Mouse (Mus musculus): ENCODE results near the gene Hist1h2bg. TPM values are rescaled to one million over a fixed set of nuclear protein-coding genes. Genes with fewer than 3 reads are reported as not detected.
A peak's percentile ranks its signal among the peaks of the same experiment; 100 is the strongest.
"Not testable (repeated sequence)": the region's sequence is repeated elsewhere in the genome, so short reads cannot be mapped to it uniquely, and the experiment has no call there.

Gene Hist1h2bg
- polyA plus RNA-seq, 1 experiment: 68.0 TPM

DNA sequence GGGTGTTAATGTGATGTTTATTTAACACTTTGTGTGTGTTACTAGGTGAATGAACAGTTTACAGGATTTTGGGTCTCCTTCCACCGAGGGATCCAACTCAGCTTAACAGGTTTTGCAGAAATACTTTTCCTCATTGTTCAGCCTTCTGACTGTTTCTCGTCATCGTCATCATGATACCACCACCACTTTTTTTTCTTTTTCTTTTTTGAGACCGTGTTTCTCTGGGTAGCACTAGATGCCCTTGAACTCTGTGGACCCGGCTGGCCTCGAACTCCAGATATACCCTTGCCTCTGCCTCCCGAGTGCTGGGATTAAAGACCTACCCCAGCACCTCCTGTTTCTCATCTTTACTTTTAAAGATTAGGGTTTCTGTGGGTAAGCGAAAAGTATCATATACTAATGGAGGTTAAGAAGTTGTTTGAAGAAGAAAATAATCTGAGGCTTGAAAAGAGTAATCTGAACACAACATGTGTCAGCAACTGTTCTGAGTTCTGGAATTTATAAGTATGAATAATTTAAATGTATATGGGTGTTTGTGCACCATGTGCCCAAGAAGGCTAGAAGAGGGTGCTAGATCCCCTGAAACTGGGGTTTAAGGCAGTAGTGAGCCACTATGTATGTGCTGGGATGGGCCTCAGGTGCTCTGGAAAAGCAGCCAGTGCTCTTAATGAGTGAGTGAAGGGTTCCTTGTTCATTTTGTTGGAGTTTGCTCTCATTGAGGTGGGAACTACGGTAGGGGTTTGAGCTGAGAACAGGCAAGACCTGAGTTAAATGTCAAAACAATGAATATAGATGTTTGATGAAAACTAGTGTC, 38.7 kb upstream of the Hist1h2bg start:
- TF ChIP-seq POLR2A (IDR thresholded peaks at IDR 0.05; ENCODE audit: borderline replicate concordance, extremely low read depth, insufficient read depth, insufficient read length, poor library complexity, severe bottlenecking) (no peak), CTCF (IDR thresholded peaks at IDR 0.05; ENCODE audit: borderline replicate concordance, extremely low read depth, insufficient read depth, insufficient read length) (no peak)
- DNase-seq (ENCODE audit: low read depth): peak; percentile 23

DNA sequence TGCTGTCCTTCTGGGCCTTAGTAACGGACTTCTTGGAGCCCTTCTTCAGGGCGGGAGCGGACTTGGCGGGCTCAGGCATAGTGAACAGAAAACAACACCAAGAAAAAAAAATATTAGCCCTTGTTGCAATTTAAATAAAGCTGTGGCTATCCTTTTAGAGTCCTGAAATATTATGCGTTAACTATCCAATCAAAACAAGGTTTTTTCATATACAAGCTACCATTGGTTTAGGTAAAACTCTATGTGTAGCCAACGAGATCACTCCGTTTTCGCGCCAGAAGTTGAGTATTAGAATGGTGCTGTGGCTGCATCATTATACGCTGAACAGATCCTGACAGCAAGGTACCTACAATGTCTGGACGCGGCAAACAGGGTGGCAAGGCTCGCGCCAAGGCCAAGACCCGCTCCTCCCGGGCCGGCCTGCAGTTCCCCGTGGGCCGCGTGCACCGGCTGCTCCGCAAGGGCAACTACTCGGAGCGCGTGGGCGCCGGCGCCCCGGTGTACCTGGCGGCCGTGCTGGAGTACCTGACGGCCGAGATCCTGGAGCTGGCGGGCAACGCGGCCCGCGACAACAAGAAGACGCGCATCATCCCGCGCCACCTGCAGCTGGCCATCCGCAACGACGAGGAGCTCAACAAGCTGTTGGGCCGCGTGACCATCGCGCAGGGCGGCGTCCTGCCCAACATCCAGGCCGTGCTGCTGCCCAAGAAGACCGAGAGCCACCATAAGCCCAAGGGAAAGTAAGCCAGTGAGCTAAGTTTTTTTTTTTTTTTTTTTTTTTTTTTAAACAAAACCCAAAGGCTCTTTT, 37.4 kb upstream of the Hist1h2bg start, which contains the start of gene Hist1h2af:
Hist1h2af (plus strand) TSS at position 347 of the 808 bp plus-strand sequence.
- DNase-seq (ENCODE audit: low read depth): peak; percentile 97

GRCm38 (mm10) chr13:23534368-23535131, 36.6 kb upstream of the Hist1h2bg start:
- no peak for TF ChIP-seq POLR2A (IDR thresholded peaks at IDR 0.05; ENCODE audit: borderline replicate concordance, extremely low read depth, insufficient read depth, insufficient read length, poor library complexity, severe bottlenecking)
- no peak for TF ChIP-seq CTCF (IDR thresholded peaks at IDR 0.05; ENCODE audit: borderline replicate concordance, extremely low read depth, insufficient read depth, insufficient read length)
- DNase-seq (ENCODE audit: low read depth): no peak

DNA sequence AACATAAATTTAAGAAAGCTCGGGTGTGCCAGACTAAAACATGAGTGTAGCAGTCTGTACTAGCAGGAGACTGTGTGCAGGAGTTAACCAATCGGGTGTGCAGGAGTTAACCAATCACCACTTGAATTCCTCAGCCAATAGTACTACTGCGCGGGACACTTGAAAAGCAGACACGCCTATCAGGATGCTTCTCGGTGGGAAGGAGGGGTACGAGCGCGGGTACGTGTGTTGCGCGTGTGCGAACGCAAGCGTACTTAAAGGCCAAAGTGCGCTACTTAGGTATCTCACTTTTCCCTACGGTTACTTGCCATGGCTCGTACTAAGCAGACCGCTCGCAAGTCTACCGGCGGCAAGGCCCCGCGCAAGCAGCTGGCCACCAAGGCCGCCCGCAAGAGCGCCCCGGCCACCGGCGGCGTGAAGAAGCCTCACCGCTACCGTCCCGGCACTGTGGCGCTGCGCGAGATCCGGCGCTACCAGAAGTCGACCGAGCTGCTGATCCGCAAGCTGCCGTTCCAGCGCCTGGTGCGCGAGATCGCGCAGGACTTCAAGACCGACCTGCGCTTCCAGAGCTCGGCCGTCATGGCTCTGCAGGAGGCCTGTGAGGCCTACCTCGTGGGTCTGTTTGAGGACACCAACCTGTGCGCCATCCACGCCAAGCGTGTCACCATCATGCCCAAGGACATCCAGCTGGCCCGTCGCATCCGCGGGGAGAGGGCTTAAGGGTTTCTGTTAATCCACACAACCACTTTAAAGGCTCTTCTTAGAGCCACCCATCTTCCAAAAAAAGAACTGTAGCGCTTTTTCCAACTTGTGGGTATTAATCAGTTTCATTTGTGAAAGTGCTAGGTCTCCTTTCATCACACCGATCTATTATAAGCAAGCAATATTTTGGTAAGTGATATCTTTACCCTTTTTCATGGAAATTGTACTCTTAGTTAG, 35.8 kb upstream of the Hist1h2bg start, which contains the start of gene Hist1h3g:
Hist1h3g (plus strand) TSS at position 286 of the 939 bp plus-strand sequence.
- TF ChIP-seq POLR2A (IDR thresholded peaks at IDR 0.05; ENCODE audit: borderline replicate concordance, extremely low read depth, insufficient read depth, insufficient read length, poor library complexity, severe bottlenecking): peak; percentile 25; the same call in 1 of the 2 replicates
- DNase-seq (ENCODE audit: low read depth): peak; percentile 99

GRCm38 (mm10) chr13:23536076-23536822, 34.9 kb upstream of the Hist1h2bg start:
- peak; percentile 42 for DNase-seq (ENCODE audit: low read depth)
- TF ChIP-seq POLR2A (IDR thresholded peaks at IDR 0.05; ENCODE audit: borderline replicate concordance, extremely low read depth, insufficient read depth, insufficient read length, poor library complexity, severe bottlenecking): no peak
- no peak for TF ChIP-seq CTCF (IDR thresholded peaks at IDR 0.05; ENCODE audit: borderline replicate concordance, extremely low read depth, insufficient read depth, insufficient read length)

GRCm38 (mm10) chr13:23537006-23537710, 34.0 kb upstream of the Hist1h2bg start:
- DNase-seq (ENCODE audit: low read depth): no peak
- TF ChIP-seq CTCF (IDR thresholded peaks at IDR 0.05; ENCODE audit: borderline replicate concordance, extremely low read depth, insufficient read depth, insufficient read length) (no peak), POLR2A (IDR thresholded peaks at IDR 0.05; ENCODE audit: borderline replicate concordance, extremely low read depth, insufficient read depth, insufficient read length, poor library complexity, severe bottlenecking) (no peak)

DNA sequence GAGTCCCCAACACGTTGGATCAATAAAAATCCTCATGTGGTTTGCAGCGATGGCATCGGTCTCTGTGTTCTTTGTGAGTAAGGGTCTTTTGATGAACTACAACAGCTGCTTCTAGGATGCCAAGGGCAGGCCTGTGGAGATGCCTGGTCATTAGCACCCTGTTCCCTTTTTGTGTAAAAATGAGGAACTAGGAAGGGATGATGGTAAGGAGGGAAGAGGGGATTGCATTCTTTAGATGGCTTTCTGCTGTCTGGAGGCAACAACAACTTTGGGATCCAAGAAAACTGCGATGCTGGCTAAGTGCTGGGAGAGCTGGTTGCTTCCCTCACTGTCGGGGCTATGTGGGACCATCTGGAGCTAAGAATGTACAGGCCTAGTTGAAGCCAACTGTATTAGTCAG, 32.9 kb upstream of the Hist1h2bg start:
- TF ChIP-seq CTCF (IDR thresholded peaks at IDR 0.05; ENCODE audit: borderline replicate concordance, extremely low read depth, insufficient read depth, insufficient read length): no peak
- no peak for TF ChIP-seq POLR2A (IDR thresholded peaks at IDR 0.05; ENCODE audit: borderline replicate concordance, extremely low read depth, insufficient read depth, insufficient read length, poor library complexity, severe bottlenecking)
- DNase-seq (ENCODE audit: low read depth): no peak

DNA sequence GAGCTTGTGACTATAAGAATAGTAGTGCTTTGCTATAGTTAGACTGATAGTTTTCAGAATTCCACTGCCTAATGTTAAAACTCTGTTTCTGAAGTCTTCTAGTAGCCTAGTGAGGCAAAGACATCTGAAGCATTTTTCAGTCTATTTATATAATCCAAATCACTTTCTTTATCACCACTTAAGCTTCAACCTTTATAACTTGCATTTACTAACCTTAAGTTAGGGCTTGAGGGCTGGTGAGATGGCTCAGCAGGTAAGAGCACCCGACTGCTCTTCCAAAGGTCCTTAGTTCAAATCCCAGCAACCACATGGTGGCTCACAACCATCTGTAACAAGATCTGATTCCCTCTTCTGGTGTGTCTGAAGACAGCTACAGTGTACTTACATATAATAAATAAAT, 31.4 kb upstream of the Hist1h2bg start:
- not testable (repeated sequence) for DNase-seq (ENCODE audit: low read depth)

GRCm38 (mm10) chr13:23541497-23541896, 29.7 kb upstream of the Hist1h2bg start:
- DNase-seq (ENCODE audit: low read depth): no peak
- TF ChIP-seq POLR2A (IDR thresholded peaks at IDR 0.05; ENCODE audit: borderline replicate concordance, extremely low read depth, insufficient read depth, insufficient read length, poor library complexity, severe bottlenecking): no peak
- no peak for TF ChIP-seq CTCF (IDR thresholded peaks at IDR 0.05; ENCODE audit: borderline replicate concordance, extremely low read depth, insufficient read depth, insufficient read length)

DNA sequence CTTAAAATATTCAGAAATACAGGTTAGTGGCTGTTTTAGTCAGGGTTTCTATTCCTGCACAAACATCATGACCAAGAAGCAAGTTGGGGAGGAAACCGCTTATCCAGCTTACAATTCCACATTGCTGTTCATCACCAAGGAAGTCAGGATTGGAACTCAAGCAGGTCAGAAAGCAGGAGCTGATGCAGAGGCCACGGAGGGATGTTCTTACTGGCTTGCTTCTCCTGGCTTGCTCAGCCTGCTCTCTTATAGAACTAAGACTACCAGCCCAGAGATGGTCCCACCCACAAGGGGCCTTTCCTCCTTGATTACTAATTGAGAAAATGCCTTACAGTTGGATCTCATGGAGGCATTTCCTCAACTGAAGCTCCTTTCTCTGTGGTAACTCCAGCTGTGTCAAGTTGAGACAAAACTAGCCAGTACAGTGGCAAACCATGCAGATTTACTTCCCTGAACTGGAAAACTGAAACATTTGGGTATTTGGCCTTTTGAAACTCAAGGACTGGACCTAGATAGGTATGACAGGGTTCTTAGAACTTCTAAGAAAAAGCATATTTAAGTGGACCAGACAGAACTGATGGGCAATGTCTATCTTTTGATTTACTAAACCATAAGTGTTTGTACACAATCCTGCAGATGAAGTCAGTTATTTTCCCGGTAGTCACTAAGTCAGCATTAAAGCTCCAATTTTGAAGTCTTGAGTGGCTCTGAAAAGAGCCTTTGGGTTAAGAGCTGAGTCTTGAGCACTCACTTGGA, 28.8 kb upstream of the Hist1h2bg start:
- peak; percentile 11 for DNase-seq (ENCODE audit: low read depth)

Measured in brain, embryonic 14.5 days (tissue).